Mouse (Mus musculus) liver, adult 2 months (tissue): ENCODE measurements around the gene Trim44. TPM values are rescaled to one million over a fixed set of nuclear protein-coding genes. Genes with fewer than 3 reads are reported as not detected.

Source experiments
- DNase-seq: peaks from one replicate; pipeline ENCODE4 v3.0.0-alpha.2; 2011; ENCODE audit warnings: low read depth, low spot score; ENCODE audit errors: extremely low read depth
- H3K27ac ChIP-seq: fragments of 200-500 bp; replicated peaks from 2 replicates; pipeline ENCODE4 v1.5.1; 2012; ENCODE audit warnings: low read depth, mild to moderate bottlenecking, control low read depth, inconsistent platforms, low read length; ENCODE audit not compliant: insufficient read depth
- H3K27me3 ChIP-seq: fragments of 200-500 bp; 2 replicates; pipeline ENCODE4 v1.6.1; 2012; ENCODE audit warnings: mild to moderate bottlenecking, moderate library complexity, low read length, inconsistent platforms; ENCODE audit not compliant: control insufficient read depth, insufficient read depth
- H3K36me3 ChIP-seq: fragments of 200-500 bp; 2 replicates; pipeline ENCODE4 v1.6.1; 2012; ENCODE audit warnings: low read length, inconsistent platforms; ENCODE audit not compliant: control insufficient read depth, insufficient read depth
- H3K4me1 ChIP-seq: fragments of 200-500 bp; 2 replicates; pipeline ENCODE4 v1.6.1; 2011; ENCODE audit warnings: low read length; ENCODE audit not compliant: control insufficient read depth, insufficient read depth
- H3K4me3 ChIP-seq: fragments of 200-500 bp; 2 replicates; pipeline ENCODE4 v1.5.1; 2011; ENCODE audit warnings: low read depth, mild to moderate bottlenecking, control low read depth, low read length, moderate library complexity; ENCODE audit not compliant: insufficient read depth
- H3K79me2 ChIP-seq: fragments of 200-500 bp; 2 replicates; pipeline ENCODE4 v1.6.1; 2012; ENCODE audit warnings: inconsistent platforms, mild to moderate bottlenecking, low read length, moderate library complexity; ENCODE audit not compliant: control insufficient read depth, insufficient read depth
- H3K9ac ChIP-seq: fragments of 200-500 bp; 2 replicates; pipeline ENCODE4 v1.6.1; 2012; ENCODE audit warnings: low read depth, mild to moderate bottlenecking, control low read depth, inconsistent platforms, low read length
- CTCF ChIP-seq: fragments of 200-500 bp; IDR thresholded peaks from 2 replicates; pipeline ENCODE4 v1.5.1; 2011; ENCODE audit warnings: low read depth, low read length, control low read depth
- POLR2A ChIP-seq: fragments of 200-500 bp; IDR thresholded peaks from 2 replicates; pipeline ENCODE4 v1.6.1; 2011; ENCODE audit warnings: low read length, control low read depth; ENCODE audit not compliant: insufficient read depth; ENCODE audit errors: extremely low read depth
- WGBS: fragments of 180-500 bp; shearing (Covaris S2); methylation state at CpG from one replicate; pipeline ENCODE4 v1.1.7; 2018; 5-methylcytosine and 5-hydroxymethylcytosine counted together
- polyA plus RNA-seq: library from polyadenylated mRNA; depleted of rRNA; stranded (reverse); fragments of >200 nt; gene quantifications from 2 replicates; pipeline ENCODE4 v1.2.3, GENCODE M21; 2012; rRNA removed
- total RNA-seq: library from RNA; depleted of rRNA; stranded (reverse); fragments of >200 nt; gene quantifications from 2 replicates; pipeline ENCODE4 v1.2.3, GENCODE M21; 2014; rRNA removed

Gene Trim44
- total and polyA plus RNA-seq, 2 experiments: 10.8 to 13.3 TPM

GRCm38 (mm10) chr2:102256591-102257335 is 150.9 kb downstream of the Trim44 start:
- Histone ChIP-seq H3K9ac (no peak overlapping the region), H3K27me3 (peaks cover 2% of the 10 kb centered on the region; the same call in 1 of the 2 replicates), H3K79me2 (no peaks in the 10 kb centered on the region), H3K4me1 (no peaks in the 10 kb centered on the region), H3K4me3 (no peak overlapping the region), H3K36me3 (no peaks in the 10 kb centered on the region), H3K27ac (no peak overlapping the region)
- DNase-seq: no peak
- WGBS: 84% methylated on average over 5 of the region's 5 CpGs
- no peak for TF ChIP-seq CTCF
- no peak for TF ChIP-seq POLR2A

GRCm38 (mm10) chr2:102256100-102256499 is 151.5 kb downstream of the Trim44 start:
- Histone ChIP-seq H3K79me2 (no peaks in the 10 kb centered on the region), H3K27me3 (peaks cover 2% of the 10 kb centered on the region; the same call in 1 of the 2 replicates), H3K9ac (no peak overlapping the region), H3K4me3 (no peak overlapping the region), H3K36me3 (no peaks in the 10 kb centered on the region), H3K27ac (no peak overlapping the region), H3K4me1 (no peaks in the 10 kb centered on the region)
- DNase-seq: no peak
- WGBS: 77% methylated on average over 3 of the region's 3 CpGs
- TF ChIP-seq CTCF (no peak), POLR2A (no peak)

GRCm38 (mm10) chr2:102253204-102253603 is 154.4 kb downstream of the Trim44 start:
- no peak overlapping the region for H3K27ac ChIP-seq
- 93% methylated on average over 7 of the region's 7 CpGs for WGBS
- no peak overlapping the region for H3K9ac ChIP-seq
- H3K4me1 ChIP-seq: no peaks in the 10 kb centered on the region
- no peak for DNase-seq
- H3K27me3 ChIP-seq: peaks cover 2% of the 10 kb centered on the region; the same call in 1 of the 2 replicates
- H3K36me3 ChIP-seq: no peaks in the 10 kb centered on the region
- no peak for TF ChIP-seq CTCF
- no peak for TF ChIP-seq POLR2A
- no peak overlapping the region for H3K4me3 ChIP-seq
- H3K79me2 ChIP-seq: no peaks in the 10 kb centered on the region

- Histone ChIP-seq H3K27me3 (0 out of 2 replicates have a peak, but pooled peaks cover 2% of the 10 kb centered on the region), H3K4me3 (no peak overlapping the region), H3K9ac (no peak overlapping the region), H3K4me1 (no peaks in the 10 kb centered on the region), H3K79me2 (no peaks in the 10 kb centered on the region), H3K27ac (no peak overlapping the region), H3K36me3 (no peaks in the 10 kb centered on the region)
- WGBS: 64% methylated on average over 4 of the region's 4 CpGs
- TF ChIP-seq CTCF (no peak), POLR2A (no peak)
- DNase-seq: no peak
These were observed 155.0 kb downstream of the Trim44 start for GRCm38 (mm10) chr2:102252651-102253050.

Other genes with a start within 250 kb of the Trim44 start
- gene Ldlrad3, start 221.4 kb downstream of the Trim44 start, total RNA-seq: 4.5 and 7.6 TPM in 2 replicates
- 2.8 and 3.8 TPM in 2 replicates for gene Ldlrad3, start 221.4 kb downstream of the Trim44 start, polyA plus RNA-seq
- gene Fjx1, start 44.7 kb upstream of the Trim44 start, total RNA-seq: not detected in 2 replicates
- 0.04 TPM in 1 of 2 replicates, not detected in the other for gene Fjx1, start 44.7 kb upstream of the Trim44 start, polyA plus RNA-seq
- gene Pamr1, start 142.2 kb upstream of the Trim44 start, total RNA-seq: 3.3 and 3.4 TPM in 2 replicates
- 1.6 and 2.6 TPM in 2 replicates for gene Pamr1, start 142.2 kb upstream of the Trim44 start, polyA plus RNA-seq